Mouse (Mus musculus) heart, embryonic 11.5 days (tissue): ENCODE measurements around the gene Srcin1. TPM values are rescaled to one million over a fixed set of nuclear protein-coding genes. Genes with fewer than 3 reads are reported as not detected.

Source experiments
- ATAC-seq: fragments of 200-750 bp; cut with Nextera tagmentation; replicated peaks from 2 replicates; pipeline ENCODE4 v1.8.0; 2017; ENCODE audit warnings: moderate library complexity; ENCODE audit not compliant: insufficient number of reproducible peaks, low FRiP score, low TSS enrichment
- H3K27ac ChIP-seq: fragments of 300-500 bp; sonication (generic); 2 replicates; pipeline ENCODE4 v1.5.1; 2014; ENCODE audit warnings: mild to moderate bottlenecking, low read depth, low read length
- H3K27me3 ChIP-seq: fragments of 300-500 bp; sonication (generic); 2 replicates; pipeline ENCODE4 v1.6.1; 2014; ENCODE audit warnings: mild to moderate bottlenecking, low read length, mixed read lengths; ENCODE audit not compliant: control insufficient read depth, insufficient read depth
- H3K36me3 ChIP-seq: fragments of 300-500 bp; sonication (generic); 2 replicates; pipeline ENCODE4 v1.6.1; 2014; ENCODE audit warnings: mild to moderate bottlenecking, low read length, moderate library complexity, mixed read lengths; ENCODE audit not compliant: control insufficient read depth, insufficient read depth
- H3K4me1 ChIP-seq: fragments of 300-500 bp; sonication (generic); 2 replicates; pipeline ENCODE4 v1.6.1; 2014; ENCODE audit warnings: low read length; ENCODE audit not compliant: control insufficient read depth, insufficient read depth
- H3K4me2 ChIP-seq: fragments of 300-500 bp; sonication (generic); 2 replicates; pipeline ENCODE4 v1.6.1; 2014; ENCODE audit warnings: mild to moderate bottlenecking, moderate library complexity
- H3K4me3 ChIP-seq: fragments of 300-500 bp; sonication (generic); 2 replicates; pipeline ENCODE4 v1.5.1; 2014; ENCODE audit warnings: low read depth, low read length
- H3K9ac ChIP-seq: fragments of 300-500 bp; sonication (generic); 2 replicates; pipeline ENCODE4 v1.6.1; 2014; ENCODE audit warnings: mild to moderate bottlenecking, low read depth, low read length, moderate library complexity
- H3K9me3 ChIP-seq: fragments of 300-500 bp; sonication (generic); replicated peaks from 2 replicates; pipeline ENCODE4 v1.6.1; 2016; ENCODE audit warnings: low read length; ENCODE audit not compliant: control insufficient read depth
- WGBS: fragments of 180-500 bp; shearing (Covaris S2); extraction: QIAGEN DNeasy Blood & Tissue Kit; methylation state at CpG from one replicate; pipeline ENCODE4 v1.1.7; 2014; ENCODE audit not compliant: insufficient replicate concordance; 5-methylcytosine and 5-hydroxymethylcytosine counted together
- polyA plus RNA-seq: library from polyadenylated mRNA; unstranded; fragments of >200 nt; fragmentation: Nextera tagmentation; extraction: Ambion mirVana; gene quantifications from 2 replicates; pipeline ENCODE4 v1.2.1, GENCODE M21; 2014

Srcin1 gene
- polyA plus RNA-seq, 1 experiment from 2014 or later = 0.23 TPM

DNA sequence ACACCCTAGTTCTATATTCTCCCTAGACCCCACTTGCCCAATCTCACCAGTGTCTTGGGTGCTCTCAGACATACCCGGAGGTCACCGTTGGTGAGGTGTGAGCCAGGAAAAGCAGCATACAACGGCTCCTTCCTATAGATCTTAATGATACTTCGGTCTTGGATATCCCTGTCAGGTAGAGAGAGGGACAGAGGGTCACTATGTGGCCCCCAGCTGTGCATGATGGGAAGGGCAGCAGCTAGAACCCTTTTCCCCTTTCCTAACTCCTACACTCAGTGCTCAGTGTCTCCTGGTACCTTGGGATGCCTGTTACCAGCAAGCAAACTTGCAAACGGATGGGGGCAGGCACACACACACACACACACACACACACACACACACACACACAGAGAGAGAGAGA is 40.3 kb downstream of the Srcin1 start:
- no peak overlapping the region for H3K4me3 ChIP-seq
- no peaks in the 10 kb centered on the region for H3K36me3 ChIP-seq
- H3K9ac ChIP-seq = no peak overlapping the region
- H3K9me3 ChIP-seq = no peaks in the 10 kb centered on the region
- WGBS = 42% methylated on average over 5 of the region's 5 CpGs
- H3K27me3 ChIP-seq = peaks cover 81% of the 10 kb centered on the region
- no peak overlapping the region for H3K4me2 ChIP-seq
- H3K4me1 ChIP-seq = peaks cover 34% of the 10 kb centered on the region
- H3K27ac ChIP-seq = no peak overlapping the region
- ATAC-seq = no peak

DNA sequence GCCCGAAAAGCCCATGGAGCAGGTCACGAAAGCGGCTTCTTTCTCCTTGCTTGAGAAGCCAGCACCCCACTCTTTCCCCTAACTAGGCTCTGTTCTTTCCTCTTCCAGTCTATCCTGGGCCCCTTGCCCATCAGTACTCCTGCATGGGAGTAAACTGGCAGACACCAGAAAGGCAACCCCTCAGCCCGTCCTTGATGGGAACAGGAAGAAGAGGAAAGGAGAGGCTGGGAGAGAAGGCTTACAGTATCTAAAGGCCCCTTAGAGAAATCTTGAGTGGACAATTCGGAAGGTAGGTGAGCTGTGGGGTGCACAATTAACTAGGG is 40.7 kb downstream of the Srcin1 start:
- Histone ChIP-seq H3K4me3 (no peak overlapping the region; the same call in 1 of the 2 replicates), H3K36me3 (no peaks in the 10 kb centered on the region), H3K4me2 (no peak overlapping the region), H3K9me3 (no peaks in the 10 kb centered on the region), H3K27me3 (peaks cover 84% of the 10 kb centered on the region), H3K9ac (no peak overlapping the region), H3K4me1 (peaks cover 34% of the 10 kb centered on the region), H3K27ac (no peak overlapping the region)
- 25% methylated on average over 5 of the region's 5 CpGs for WGBS
- ATAC-seq = no peak

DNA sequence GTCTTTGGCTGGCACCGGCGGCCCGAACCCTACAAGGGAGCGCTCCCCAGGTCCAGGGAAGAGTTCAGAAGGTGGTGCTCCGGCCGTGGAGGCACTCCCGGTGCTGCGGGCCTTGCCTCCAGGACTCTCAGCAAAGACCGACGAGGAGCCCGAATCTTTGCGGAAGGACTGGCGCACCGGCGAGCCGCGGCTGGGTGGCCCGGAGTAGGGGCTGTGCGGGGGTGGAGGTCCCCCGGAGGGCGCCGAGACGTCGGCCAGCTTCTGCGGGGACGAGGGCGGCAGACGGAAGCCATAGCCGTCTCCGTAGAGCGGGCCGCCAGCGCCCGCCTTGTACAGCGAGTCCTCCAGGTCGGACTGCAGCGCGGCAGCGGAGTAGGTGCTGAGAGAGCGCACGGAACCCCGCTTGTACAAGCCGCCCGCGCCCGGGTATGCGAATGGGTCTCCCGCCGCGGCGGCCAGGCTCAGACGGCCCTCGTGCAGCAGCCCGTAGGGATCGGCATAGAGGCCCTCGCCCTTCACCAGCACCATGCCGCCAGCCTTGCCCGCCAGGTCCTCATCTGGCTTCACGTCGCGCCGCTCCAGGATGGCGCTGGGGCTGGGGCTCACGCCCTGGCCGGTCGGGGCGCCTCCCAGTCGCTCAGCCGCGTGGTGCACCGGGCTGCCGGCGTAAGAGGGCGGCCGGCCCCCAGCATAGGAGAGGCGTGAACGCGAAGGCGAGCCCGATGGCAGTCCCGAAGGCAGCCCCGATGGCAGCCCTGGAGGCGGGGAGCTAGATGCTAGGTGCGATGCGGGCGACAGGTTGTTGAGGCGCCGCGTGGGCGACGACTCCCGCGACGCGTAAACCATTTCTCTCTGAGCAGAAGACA is 41.3 kb downstream of the Srcin1 start:
- H3K27ac ChIP-seq = no peak overlapping the region
- H3K9me3 ChIP-seq = no peaks in the 10 kb centered on the region
- H3K36me3 ChIP-seq = no peaks in the 10 kb centered on the region
- WGBS = 1% methylated on average over 95 of the region's 95 CpGs
- no peak overlapping the region for H3K9ac ChIP-seq
- H3K4me1 ChIP-seq = peaks cover 34% of the 10 kb centered on the region
- H3K27me3 ChIP-seq = peaks cover 83% of the 10 kb centered on the region
- H3K4me3 ChIP-seq = peak overlapping the region; percentile 35
- H3K4me2 ChIP-seq = peak overlapping the region; percentile 58
- ATAC-seq = no peak

DNA sequence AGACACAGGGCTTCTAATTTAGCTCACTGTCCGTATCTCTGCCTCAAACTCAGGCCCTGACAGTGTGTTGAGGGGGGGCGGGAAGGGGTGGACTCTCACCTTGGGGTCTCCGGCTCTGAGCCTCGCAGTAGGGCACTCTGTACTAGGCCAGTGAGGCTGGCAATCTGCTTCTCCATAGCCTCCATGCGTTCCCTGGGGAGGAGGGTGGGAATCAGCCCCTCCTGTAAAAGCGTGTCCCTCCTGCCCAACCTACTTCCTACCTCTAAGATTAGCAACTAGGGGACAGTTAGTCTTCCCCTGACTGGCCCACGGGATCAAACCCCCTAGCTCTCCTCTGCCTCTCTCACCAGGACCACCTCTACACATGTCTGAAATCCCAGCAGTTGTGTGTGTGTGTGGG is 42.3 kb downstream of the Srcin1 start:
- Histone ChIP-seq H3K4me3 (no peak overlapping the region), H3K9me3 (no peaks in the 10 kb centered on the region), H3K4me1 (peaks cover 34% of the 10 kb centered on the region), H3K27me3 (peaks cover 79% of the 10 kb centered on the region), H3K9ac (no peak overlapping the region), H3K36me3 (no peaks in the 10 kb centered on the region), H3K4me2 (no peak overlapping the region), H3K27ac (no peak overlapping the region)
- WGBS = 13% methylated on average over 7 of the region's 7 CpGs
- no peak for ATAC-seq

DNA sequence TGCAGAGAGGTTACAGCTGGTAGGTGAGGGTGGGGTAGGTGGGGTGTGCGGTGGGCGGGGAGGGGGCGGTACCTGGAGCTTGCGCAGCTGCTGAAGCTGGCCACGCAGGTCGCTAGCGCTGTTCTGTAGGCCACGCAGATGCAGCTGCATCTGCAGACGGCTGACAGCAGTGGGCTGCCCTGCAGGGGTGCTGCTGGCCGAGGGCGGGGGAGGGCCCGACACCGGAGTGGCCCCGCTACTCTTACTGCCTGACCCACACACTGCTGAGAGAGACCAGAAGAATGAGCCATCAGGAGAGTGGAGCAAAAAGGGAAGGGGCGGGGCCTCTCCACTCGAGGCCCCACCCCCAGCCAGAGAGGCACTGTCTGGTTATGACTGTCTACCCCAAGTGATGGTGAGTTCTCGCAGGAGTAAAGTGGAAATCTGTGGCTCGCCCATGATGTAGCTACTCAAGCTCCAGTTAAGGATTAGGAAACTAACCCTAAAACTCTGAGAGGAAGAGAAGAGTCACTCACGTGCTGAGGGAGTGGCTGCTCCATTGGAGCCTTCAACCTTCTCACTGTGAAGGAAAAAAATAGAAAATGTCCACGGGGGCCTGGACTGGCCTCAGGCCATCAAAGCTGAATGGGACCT is 42.9 kb downstream of the Srcin1 start:
- no peaks in the 10 kb centered on the region for H3K9me3 ChIP-seq
- no peak overlapping the region; the same call in 1 of the 2 replicates for H3K4me3 ChIP-seq
- H3K9ac ChIP-seq = no peak overlapping the region
- 6% methylated on average over 20 of the region's 20 CpGs for WGBS
- peak overlapping the region; percentile 43 for H3K4me2 ChIP-seq
- no peak for ATAC-seq
- H3K4me1 ChIP-seq = peaks cover 34% of the 10 kb centered on the region
- peaks cover 77% of the 10 kb centered on the region for H3K27me3 ChIP-seq
- H3K27ac ChIP-seq = no peak overlapping the region
- H3K36me3 ChIP-seq = no peaks in the 10 kb centered on the region

DNA sequence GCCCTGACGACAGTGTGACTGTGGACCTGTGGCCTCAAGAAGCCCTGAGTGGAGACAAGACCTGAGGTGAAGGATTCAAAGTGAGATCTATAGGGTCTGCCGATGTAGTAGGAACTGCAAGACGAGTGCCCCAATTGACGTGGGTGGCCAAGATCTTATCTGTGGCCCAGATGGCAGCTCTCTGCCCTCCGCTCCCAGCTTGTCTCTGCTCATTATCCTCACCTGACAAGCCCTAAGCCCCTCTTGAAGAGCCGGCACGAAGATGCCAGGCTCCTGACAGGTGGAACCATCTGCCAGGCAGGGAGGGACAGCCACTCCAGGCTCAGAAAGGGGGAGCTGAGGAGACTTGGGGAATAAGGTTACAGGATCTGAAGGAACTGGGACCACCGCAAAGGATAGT is 43.6 kb downstream of the Srcin1 start:
- 8% methylated on average over 8 of the region's 8 CpGs for WGBS
- no peak overlapping the region for H3K9ac ChIP-seq
- no peaks in the 10 kb centered on the region for H3K9me3 ChIP-seq
- H3K27ac ChIP-seq = no peak overlapping the region
- H3K36me3 ChIP-seq = no peaks in the 10 kb centered on the region
- peak overlapping the region; percentile 44; the same call in 1 of the 2 replicates for H3K4me3 ChIP-seq
- H3K4me2 ChIP-seq = peak overlapping the region; percentile 86
- peaks cover 32% of the 10 kb centered on the region for H3K4me1 ChIP-seq
- peaks cover 69% of the 10 kb centered on the region for H3K27me3 ChIP-seq
- ATAC-seq = no peak

DNA sequence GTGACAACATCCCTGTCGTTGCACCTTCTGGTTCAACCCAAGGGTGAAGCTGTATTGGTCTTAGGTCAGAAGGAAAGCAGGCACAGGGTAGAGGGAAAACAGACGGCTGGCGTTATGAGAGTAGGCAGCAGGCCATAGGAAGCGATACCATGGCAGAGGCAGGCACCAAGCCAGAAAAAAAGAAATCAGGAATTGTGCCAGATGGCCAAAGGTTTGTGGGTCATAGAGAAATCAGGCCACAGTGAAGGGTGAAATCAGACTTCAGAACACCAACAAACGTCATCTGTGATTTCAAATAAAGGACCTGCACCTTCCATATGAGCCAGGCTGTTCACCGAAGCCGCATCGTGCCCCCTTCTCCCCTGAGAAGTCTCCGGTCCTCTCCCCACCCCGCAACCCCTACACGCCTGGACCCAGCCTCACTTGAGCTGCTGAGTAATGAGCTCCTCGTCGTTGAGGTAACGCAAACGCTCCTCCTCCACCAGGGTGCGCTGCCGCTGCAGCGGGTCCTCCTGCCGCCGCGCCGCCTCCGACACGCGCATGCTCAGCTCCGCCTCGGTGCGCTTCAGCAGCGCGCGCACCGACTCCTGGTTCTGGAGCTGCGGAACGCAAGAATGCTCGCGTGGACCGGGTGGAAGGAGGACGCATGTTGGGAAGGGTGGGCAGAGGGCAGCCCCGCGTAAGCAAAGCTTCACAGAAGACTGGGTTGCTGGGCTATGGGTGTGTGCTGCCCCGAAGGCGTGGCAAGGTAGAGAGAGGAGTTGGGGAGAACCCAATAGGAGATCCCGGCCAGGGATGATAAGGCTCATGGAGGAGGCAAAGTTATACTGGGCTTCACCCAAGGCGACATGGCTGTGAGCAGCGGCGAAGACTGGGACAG is 44.4 kb downstream of the Srcin1 start:
- 7% methylated on average over 46 of the region's 46 CpGs for WGBS
- Histone ChIP-seq H3K9me3 (no peaks in the 10 kb centered on the region), H3K4me3 (peak overlapping the region; percentile 44), H3K27ac (no peak overlapping the region), H3K36me3 (no peaks in the 10 kb centered on the region), H3K9ac (no peak overlapping the region), H3K27me3 (peaks cover 63% of the 10 kb centered on the region), H3K4me1 (peaks cover 26% of the 10 kb centered on the region), H3K4me2 (peak overlapping the region; percentile 86)
- ATAC-seq = peak; percentile 33; the same call in 1 of the 2 replicates

DNA sequence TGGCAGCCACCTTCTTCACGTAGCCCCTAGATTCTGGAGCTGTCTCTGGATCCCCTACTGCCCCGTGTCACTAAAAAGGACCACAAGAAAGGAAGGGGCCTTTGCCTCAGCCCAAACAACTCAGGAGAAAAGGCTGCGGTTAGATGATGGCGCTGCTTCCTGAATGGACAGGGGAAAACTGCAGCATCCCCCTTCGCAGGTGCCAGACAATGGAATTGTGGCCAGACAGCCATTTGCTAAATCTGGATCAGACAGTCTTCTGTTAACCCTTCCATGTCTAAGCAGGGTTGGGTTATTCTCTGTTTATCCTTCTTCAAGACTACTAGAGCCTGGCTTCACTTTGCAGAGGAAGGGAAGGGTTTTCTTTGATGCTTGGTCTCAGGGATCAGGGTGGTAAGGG is 45.0 kb downstream of the Srcin1 start:
- peaks cover 62% of the 10 kb centered on the region for H3K27me3 ChIP-seq

More for the DNA sequence above, 45.0 kb downstream of the Srcin1 start:
- Histone ChIP-seq H3K4me2 (no peak overlapping the region), H3K9me3 (no peaks in the 10 kb centered on the region), H3K36me3 (no peaks in the 10 kb centered on the region), H3K27ac (no peak overlapping the region), H3K4me3 (no peak overlapping the region), H3K4me1 (peaks cover 23% of the 10 kb centered on the region), H3K9ac (no peak overlapping the region)
- WGBS = 59% methylated on average over 5 of the region's 5 CpGs
- ATAC-seq = no peak
